Mouse (Mus musculus) left cerebral cortex, postnatal 14 days (tissue): Measurements from ENCODE around the gene Kcnj12. TPM values are rescaled to one million over a fixed set of nuclear protein-coding genes. Genes with fewer than 3 reads are reported as not detected.

ENCODE experiments used
- DNase-seq, 2 experiments: peaks; one replicate each; pipeline ENCODE4 v3.0.0; 2021 to 2022; ENCODE audit warnings: low spot score in 2 of 2, mixed read lengths in 1 of 2
- intact Hi-C: fragments of 180-260 bp; cut with DNase I; formaldehyde crosslinking; loops from one replicate; pipeline ENCODE4 v1.15.1; 2025
- total RNA-seq, 2 experiments: library from RNA; stranded (reverse); gene quantifications; 2 replicates each; pipeline ENCODE4 v1.2.3; 2021

The Kcnj12 gene
- total RNA-seq, 2 experiments from 2014 or later, result 12.9 to 13.5 TPM

DNA sequence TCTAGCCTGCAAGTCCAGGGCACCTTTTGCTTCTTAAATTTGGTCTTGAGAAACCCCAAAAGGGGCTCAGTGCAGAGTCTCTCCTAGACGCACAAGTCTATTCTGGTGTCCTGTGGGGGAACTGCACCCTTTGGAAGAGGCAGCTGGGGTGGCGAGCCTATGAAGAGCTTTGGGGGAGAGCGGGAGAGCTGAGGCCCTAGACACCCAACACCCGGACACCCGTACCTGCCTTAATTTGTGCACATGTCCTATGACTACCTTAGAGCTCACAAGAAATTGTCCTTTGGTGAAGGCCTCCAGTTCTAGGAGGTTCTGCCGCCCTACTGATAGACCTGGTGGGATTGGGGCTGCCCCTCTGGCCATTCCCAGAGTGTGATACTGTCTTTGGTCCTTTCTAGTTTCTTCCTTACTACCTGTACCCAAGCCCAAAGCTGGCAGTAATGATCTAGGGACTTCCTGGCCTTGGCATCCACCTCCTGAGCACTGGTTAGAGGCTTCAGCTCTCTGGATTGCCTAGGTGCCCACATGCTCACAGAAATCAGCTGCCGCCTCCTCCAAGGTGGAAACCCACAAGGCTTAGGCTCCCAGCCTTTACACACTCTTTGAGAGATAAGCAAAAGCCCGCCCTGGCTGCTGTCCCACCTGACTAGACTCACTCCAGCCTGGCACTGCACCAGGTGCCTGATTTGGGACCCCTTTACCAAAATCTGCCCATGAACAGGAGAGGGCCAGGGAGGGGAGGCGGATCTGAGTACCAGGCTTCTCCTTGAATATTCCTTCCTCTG is 1.2 kb downstream of the Kcnj12 start:
- no peak for DNase-seq
- intact Hi-C loops, result no loop called here

DNA sequence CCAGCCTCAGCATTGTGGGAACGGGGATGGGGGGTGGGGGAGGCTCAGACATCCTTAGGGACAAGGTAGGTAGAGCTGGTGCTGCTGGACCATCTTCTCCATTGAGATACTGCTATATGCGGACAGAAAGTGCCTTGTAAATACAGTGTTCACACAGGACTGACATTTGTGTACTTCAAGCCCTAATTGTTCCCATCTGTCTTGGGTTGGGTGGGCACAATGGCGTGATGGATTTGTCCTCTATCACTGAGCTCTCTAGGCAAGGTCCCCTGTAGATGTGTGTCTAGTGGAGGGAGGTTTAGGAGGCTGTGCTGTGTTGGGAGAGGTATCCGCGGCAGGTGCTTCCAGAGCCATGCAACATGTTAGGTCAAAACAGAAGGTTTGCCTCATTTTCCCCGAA is 2.0 kb downstream of the Kcnj12 start:
- DNase-seq, result no peak
- intact Hi-C loops, result no loop called here

GRCm38 (mm10) chr11:61024996-61025395 is 2.6 kb downstream of the Kcnj12 start:
- no peak for DNase-seq
- intact Hi-C loops, result no loop called here

DNA sequence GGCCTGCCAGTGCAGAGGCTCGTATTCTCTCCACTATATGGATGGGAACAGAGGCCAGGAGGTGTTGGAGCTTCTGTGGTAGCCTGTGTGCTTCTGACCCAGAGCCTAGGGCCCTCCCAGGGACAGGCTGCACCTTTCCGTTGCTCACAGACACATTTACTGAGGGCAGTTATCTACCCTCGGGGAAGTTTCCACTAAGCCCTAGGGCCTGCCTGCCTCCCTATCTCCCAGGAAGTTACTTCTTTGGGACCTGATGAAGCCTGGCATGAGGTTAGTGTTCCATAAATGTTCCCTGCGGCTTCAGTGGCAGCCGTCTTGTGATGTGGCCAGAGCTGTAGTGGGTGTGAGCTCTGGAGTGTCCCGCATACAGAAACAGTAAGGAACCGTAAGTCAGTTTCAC is 3.2 kb downstream of the Kcnj12 start:
- DNase-seq, result no peak
- intact Hi-C loops, result no loop called here

- no peak for DNase-seq
- intact Hi-C loops, result no loop called here
Measured at GRCm38 (mm10) chr11:61026381-61026780, 4.0 kb downstream of the Kcnj12 start.

DNA sequence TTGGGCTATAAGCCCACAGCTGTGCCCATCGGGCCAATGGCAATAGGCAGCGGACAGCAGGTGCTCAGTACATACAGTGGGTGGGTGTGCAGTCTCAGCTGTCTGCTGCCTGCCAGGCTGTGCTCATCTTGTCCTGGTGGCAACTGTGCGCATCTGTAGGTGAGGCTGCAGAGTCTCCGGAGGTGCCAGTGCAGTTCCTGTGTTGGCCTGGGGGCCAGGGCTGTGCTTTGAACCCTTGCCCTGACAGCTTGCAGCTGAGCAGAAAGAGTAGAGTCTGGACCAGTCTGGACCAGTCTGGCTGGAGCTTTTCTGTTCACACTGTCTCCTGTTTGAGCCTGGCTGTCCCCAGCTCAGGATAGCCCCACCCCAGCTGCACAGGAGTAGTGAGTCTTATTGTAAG is 4.8 kb downstream of the Kcnj12 start:
- intact Hi-C loops, result no loop called here
- DNase-seq, result no peak

DNA sequence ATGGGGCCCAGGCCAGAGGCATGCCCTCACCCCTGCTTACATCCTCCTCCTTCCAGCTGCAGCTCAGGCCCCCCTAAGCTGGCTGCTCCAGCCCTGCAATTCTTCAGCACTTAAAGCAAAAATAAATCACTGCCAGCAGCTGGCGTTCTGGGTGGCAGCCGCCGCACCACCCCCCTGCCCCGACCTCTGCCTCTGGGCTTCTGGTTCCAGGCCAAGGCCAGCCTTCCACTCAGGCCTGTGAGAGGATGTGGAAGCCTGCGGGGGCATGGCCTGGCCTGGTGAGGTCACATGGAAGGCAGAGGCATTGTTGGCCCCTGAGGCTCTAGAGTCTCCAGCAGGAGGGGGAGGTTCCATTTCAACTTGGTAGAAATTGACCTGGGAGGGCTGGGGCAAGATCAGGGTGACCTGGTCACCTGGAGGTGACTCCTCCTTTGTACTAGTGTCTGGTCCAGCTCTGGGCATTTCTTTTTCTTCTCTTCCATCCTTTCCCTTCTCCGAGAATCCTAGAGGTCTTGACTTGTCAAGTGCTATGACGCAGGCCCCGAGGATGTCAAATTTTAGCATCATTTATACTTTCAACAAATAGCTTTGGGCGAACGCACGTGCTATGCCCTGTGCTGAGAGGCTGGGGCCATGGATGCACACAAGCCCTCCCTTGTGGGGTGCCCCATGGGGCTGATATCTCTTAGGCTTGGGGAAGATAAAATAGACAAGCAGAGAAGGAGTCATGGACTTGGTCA is 6.0 kb downstream of the Kcnj12 start:
- no peak for DNase-seq
- intact Hi-C loops, result no loop called here

DNA sequence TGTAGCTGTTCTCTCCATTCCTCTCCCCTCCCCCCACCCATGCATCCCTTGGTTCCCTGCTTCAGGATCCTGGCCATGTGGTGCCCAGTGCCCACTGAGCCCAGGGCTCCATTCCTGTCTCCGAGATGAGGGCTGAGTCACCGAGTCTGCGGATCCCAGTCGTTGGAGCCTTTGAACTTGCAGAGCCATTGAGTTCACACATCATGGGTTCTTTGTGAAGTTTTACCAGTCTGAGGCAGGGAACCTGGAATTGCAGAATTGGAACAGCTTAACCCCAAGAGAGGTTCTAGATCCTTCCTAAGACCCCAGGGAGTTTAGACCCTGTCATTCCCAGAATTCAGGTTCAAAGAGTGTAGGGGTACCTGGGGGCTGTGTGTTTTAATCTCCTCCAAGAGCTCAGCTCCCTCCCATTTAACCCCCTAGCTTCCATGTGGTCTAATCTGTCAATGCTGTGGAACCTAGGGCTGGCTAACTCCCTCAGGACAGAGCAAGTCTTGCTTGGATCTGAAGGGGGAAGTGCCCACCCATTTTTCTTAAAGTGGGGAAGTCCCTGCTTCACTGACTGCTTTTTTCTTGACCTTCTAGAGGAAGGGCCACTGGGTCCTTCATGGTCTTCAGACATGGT is 6.9 kb downstream of the Kcnj12 start:
- intact Hi-C loops, result no loop called here
- DNase-seq, result no peak

GRCm38 (mm10) chr11:61029864-61030595 is 7.7 kb downstream of the Kcnj12 start:
- intact Hi-C loops, result no loop called here
- no peak for DNase-seq

GRCm38 (mm10) chr11:61031137-61031536 is 8.8 kb downstream of the Kcnj12 start:
- intact Hi-C loops, result no loop called here
- no peak for DNase-seq

GRCm38 (mm10) chr11:61031658-61032445 is 9.5 kb downstream of the Kcnj12 start:
- intact Hi-C loops, result no loop called here
- no peak for DNase-seq

DNA sequence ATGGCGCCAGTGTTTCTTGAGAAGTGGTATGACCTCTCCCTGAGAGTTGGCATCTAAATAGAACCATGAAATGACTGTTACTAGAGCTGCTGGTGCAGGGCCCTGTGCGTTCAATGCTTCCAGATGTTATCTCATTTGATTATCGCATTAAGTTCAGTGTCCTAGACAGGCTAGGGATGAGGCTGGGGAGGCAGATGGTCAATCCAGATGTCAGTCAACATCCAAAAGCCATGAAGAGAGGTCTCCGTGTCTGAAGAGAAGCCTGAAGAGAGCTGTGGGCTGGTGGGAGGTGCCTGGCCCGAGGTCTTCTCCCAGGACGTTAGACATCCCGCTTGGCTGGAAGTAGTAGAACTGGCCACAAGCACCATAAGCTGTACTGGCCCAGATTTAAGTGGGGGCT is 10.1 kb downstream of the Kcnj12 start:
- intact Hi-C loops, result no loop called here
- DNase-seq, result no peak

DNA sequence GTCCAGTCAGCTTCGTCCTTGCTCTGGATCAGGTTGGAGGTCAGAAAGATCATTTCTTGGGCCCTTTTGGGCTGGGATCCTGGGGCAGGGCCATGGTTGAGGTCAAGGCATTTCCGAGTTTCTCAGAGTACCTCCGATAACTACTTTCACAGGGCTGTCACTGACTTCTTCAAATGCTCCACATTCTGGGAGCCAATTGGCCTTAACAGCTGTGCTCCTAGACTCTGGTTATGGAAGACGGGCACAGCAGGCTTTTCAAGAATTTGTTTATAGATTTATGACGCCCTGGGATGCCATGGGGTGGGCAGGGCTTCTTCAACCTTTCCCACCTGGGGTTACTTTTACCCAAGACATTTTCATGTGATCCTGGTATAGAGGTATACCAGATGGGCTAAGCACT is 10.8 kb downstream of the Kcnj12 start:
- intact Hi-C loops, result no loop called here
- DNase-seq, result no peak

DNA sequence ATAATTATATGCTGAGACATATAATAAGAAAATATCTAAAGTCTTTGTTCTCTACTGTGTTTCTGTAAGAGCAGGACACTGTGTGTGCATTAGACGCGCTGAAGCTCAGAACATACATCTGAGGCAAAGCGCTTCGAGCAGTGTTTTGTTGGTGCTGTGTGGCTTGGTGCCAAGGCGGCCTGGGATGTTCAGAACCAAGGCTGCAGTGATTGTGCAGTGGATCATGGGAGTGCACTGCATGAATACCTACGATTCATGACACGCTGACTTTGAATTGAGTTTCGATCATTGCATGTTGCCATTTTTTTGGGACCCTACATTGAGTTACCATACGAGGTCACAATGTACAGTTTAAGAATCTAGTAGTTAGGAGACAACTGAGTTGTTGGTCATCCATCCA is 14.3 kb downstream of the Kcnj12 start:
- intact Hi-C loops, result no loop called here
- DNase-seq, result no peak

- DNase-seq, result no peak
- intact Hi-C loops, result no loop called here
Measured at GRCm38 (mm10) chr11:61038277-61038782, 16.0 kb downstream of the Kcnj12 start.

DNA sequence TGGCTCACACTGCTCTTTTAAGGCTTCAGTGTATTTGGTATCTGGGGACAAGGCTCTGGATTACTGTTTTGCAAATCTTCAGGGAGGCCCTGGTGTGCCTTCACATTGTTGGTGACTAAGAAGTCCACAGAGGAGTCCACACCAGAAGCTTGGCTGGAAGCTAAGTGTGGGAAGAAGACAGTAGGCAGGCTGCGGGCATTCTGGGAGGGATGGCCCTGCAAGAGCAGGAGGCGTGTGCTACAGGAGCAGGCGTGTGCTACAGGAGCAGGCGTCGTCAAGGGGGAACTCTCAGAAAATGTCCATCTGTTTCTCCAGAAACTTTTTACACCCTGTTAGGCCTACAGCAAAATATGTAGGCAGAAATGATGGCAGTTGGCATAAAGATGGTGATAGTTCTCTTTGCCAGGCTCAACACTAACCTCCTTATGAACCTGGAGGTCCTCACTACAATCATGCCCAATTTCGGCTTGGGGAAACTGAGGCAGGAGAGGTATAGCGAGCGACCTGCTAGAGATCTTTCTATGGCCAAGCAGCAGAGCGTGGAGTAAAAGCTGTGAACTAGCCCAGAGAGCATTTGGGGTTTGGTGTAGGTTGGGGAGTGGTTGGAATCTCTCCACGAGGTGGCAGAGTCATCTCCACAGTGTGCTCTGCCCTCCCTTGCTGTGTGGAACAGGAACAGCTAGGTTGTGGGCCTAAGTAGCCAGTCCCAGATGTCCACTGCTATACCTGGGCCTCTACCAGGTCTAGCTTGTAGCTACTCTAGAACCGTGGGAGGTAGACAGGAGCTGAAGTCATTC is 18.7 kb downstream of the Kcnj12 start:
- peak; percentile 49 to 71 for DNase-seq
- intact Hi-C loops, result loop anchor here (5.0 kb wide), 1 partner anchor 89 kb away; no protein-coding TSS in a partner anchor

DNA sequence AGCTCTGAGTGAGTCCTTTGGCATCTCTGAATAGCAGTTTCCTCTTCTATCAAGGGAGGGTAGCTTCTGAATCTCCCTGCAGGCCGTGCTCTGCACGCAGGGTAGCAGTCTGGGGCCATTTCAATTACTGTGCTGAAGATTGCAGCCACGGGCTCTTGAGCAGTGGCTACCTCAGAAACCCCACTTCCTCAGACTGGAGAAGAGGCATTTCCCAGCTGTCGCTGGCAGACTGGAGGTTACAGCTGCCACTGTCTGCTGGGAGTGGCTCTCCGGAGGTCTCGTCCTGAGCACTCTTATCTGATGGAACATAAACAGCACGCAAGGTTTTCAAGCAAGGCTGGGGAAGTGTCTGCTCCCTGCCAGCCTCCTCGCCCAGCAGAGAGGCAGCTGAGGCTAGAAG is 20.2 kb downstream of the Kcnj12 start:
- no peak for DNase-seq
- intact Hi-C loops, result loop anchor here (5.0 kb wide), 1 partner anchor 90 kb away; no protein-coding TSS in a partner anchor
